Mouse (Mus musculus): ENCODE results near the gene Hoxa6.

GRCm38 (mm10) chr6:52245040-52245756, 36.7 kb upstream of the Hoxa6 start:
- no peak for TF ChIP-seq E2F4 (IDR thresholded peaks at IDR 0.05; ENCODE audit: borderline replicate concordance, low read depth, low read length)
- TF ChIP-seq POLR2A (IDR thresholded peaks at IDR 0.05; ENCODE audit: control insufficient read depth in 1 of 2, insufficient read depth in 1 of 2, low read depth in 1 of 2, low read length in 2 of 2, poor library complexity in 1 of 2): no peak
- TF ChIP-seq EP300 (IDR thresholded peaks at IDR 0.05; ENCODE audit: low read depth in 1 of 2, low read length in 2 of 2): no peak
- TF ChIP-seq CHD1 (IDR thresholded peaks at IDR 0.05; ENCODE audit: low read depth, low read length): no peak
- no peak for TF ChIP-seq CTCF (IDR thresholded peaks at IDR 0.05 in 2 of 3, conservative IDR thresholded peaks at IDR 0.05 in 1 of 3; ENCODE audit: control insufficient read depth in 1 of 3, insufficient read depth in 1 of 3, low read depth in 2 of 3, low read length in 3 of 3, poor library complexity in 1 of 3, severe bottlenecking in 1 of 3)

Data from MEL (cell line).